Mouse (Mus musculus) megakaryocyte, embryonic 14.5 days (primary cell): ENCODE data around the gene L3mbtl2.

Source experiments
- FLI1 ChIP-seq: IDR thresholded peaks from 2 replicates; pipeline ENCODE4 v1.6.1; 2012; ENCODE audit warnings: low read length, inconsistent platforms, mixed read lengths
- GATA1 ChIP-seq: IDR thresholded peaks from 3 replicates; pipeline ENCODE4 v1.6.1; 2012; ENCODE audit warnings: mixed read lengths, low read length, inconsistent platforms, borderline replicate concordance

GRCm38 (mm10) chr15:81710801-81711200, 47.1 kb downstream of the L3mbtl2 start:
- TF ChIP-seq GATA1 (no peak), FLI1 (no peak)
